Mouse (Mus musculus) hindbrain, embryonic 10.5 days (tissue): ENCODE measurements around the gene Ccnj. TPM values are rescaled to one million over a fixed set of nuclear protein-coding genes. Genes with fewer than 3 reads are reported as not detected.

Experiments
- DNase-seq: peaks from one replicate; pipeline ENCODE4 v3.0.0-alpha.2; 2017; ENCODE audit warnings: low spot score
- H3K27ac ChIP-seq: fragments of 300-500 bp; sonication (generic); 2 replicates; pipeline ENCODE4 v1.5.1; 2016; ENCODE audit warnings: mild to moderate bottlenecking, moderate library complexity
- H3K27me3 ChIP-seq: fragments of 300-500 bp; sonication (generic); 2 replicates; pipeline ENCODE4 v1.6.1; 2016; ENCODE audit warnings: mild to moderate bottlenecking; ENCODE audit not compliant: poor library complexity, insufficient read depth, severe bottlenecking
- H3K36me3 ChIP-seq: fragments of 300-500 bp; sonication (generic); 2 replicates; pipeline ENCODE4 v1.6.1; 2016; ENCODE audit warnings: mild to moderate bottlenecking, moderate library complexity
- H3K4me1 ChIP-seq: fragments of 300-500 bp; sonication (generic); replicated peaks from 2 replicates; pipeline ENCODE4 v1.6.1; 2016; ENCODE audit warnings: mild to moderate bottlenecking
- H3K4me3 ChIP-seq: fragments of 300-500 bp; sonication (generic); 2 replicates; pipeline ENCODE4 v1.5.1; 2016; ENCODE audit warnings: mild to moderate bottlenecking, moderate library complexity
- H3K9me3 ChIP-seq: fragments of 300-500 bp; sonication (generic); 2 replicates; pipeline ENCODE4 v1.6.1; 2016; ENCODE audit warnings: mild to moderate bottlenecking, moderate library complexity
- WGBS: fragments of 180-500 bp; shearing (Covaris S2); methylation state at CpG from one replicate; pipeline ENCODE4 v1.1.7; 2016; 5-methylcytosine and 5-hydroxymethylcytosine counted together
- polyA plus RNA-seq: library from polyadenylated mRNA; unstranded; fragments of >200 nt; fragmentation: Nextera tagmentation; extraction: Ambion mirVana; gene quantifications from 2 replicates; pipeline ENCODE4 v1.2.1, GENCODE M21; 2016

The Ccnj gene
- polyA plus RNA-seq, result 40.2 and 41.2 TPM in 2 replicates

- peak within 1 kb of the TSS; percentile 91 for H3K4me3 ChIP-seq
- peaks cover 17% of the 10 kb centered on the region; the same call in 1 of the 2 replicates for H3K36me3 ChIP-seq
- H3K9me3 ChIP-seq, result no peaks in the 10 kb centered on the region
- under 1% methylated on average over 71 of the region's 71 CpGs for WGBS
- H3K27me3 ChIP-seq, result no peaks in the 10 kb centered on the region
- H3K4me1 ChIP-seq, result peaks cover 38% of the 10 kb centered on the region
- H3K27ac ChIP-seq, result peak within 1 kb of the TSS; percentile 98
- DNase-seq, result peak; percentile 95
Observed at GRCm38 (mm10) chr19:40830703-40831415, at the start of gene Ccnj. Gene Ccnj, plus strand, starts transcription at chr19:40831279.

GRCm38 (mm10) chr19:40788004-40788714 is 42.9 kb upstream of the Ccnj start:
- WGBS, result 76% methylated on average over 15 of the region's 15 CpGs
- Histone ChIP-seq H3K27me3 (no peaks in the 10 kb centered on the region), H3K9me3 (no peaks in the 10 kb centered on the region), H3K36me3 (no peaks in the 10 kb centered on the region), H3K4me1 (no peaks in the 10 kb centered on the region), H3K27ac (no peak overlapping the region), H3K4me3 (no peak overlapping the region)
- DNase-seq, result no peak

GRCm38 (mm10) chr19:40788715-40789084 is 42.4 kb upstream of the Ccnj start:
- no peak overlapping the region for H3K27ac ChIP-seq
- no peaks in the 10 kb centered on the region for H3K36me3 ChIP-seq
- no peak for DNase-seq
- 90% methylated on average over 2 of the region's 2 CpGs for WGBS
- no peaks in the 10 kb centered on the region for H3K9me3 ChIP-seq
- no peak overlapping the region for H3K4me3 ChIP-seq
- H3K4me1 ChIP-seq, result no peaks in the 10 kb centered on the region
- no peaks in the 10 kb centered on the region for H3K27me3 ChIP-seq

GRCm38 (mm10) chr19:40805176-40805737 is 25.8 kb upstream of the Ccnj start:
- 40% methylated on average over 7 of the region's 7 CpGs for WGBS
- 0 out of 2 replicates have a peak, but pooled peaks cover 4% of the 10 kb centered on the region for H3K4me1 ChIP-seq
- no peak overlapping the region for H3K4me3 ChIP-seq
- H3K27ac ChIP-seq, result no peak overlapping the region
- no peaks in the 10 kb centered on the region for H3K9me3 ChIP-seq
- no peak for DNase-seq
- no peaks in the 10 kb centered on the region for H3K27me3 ChIP-seq
- no peaks in the 10 kb centered on the region for H3K36me3 ChIP-seq

- no peak overlapping the region for H3K4me3 ChIP-seq
- 76% methylated on average over 7 of the region's 7 CpGs for WGBS
- 0 out of 2 replicates have a peak, but pooled peaks cover 4% of the 10 kb centered on the region for H3K4me1 ChIP-seq
- no peaks in the 10 kb centered on the region for H3K9me3 ChIP-seq
- H3K36me3 ChIP-seq, result no peaks in the 10 kb centered on the region
- H3K27ac ChIP-seq, result no peak overlapping the region
- no peak for DNase-seq
- H3K27me3 ChIP-seq, result no peaks in the 10 kb centered on the region
Observed at GRCm38 (mm10) chr19:40809858-40810257, 21.2 kb upstream of the Ccnj start.

- no peaks in the 10 kb centered on the region for H3K9me3 ChIP-seq
- no peak overlapping the region for H3K27ac ChIP-seq
- no peak overlapping the region for H3K4me3 ChIP-seq
- no peaks in the 10 kb centered on the region for H3K36me3 ChIP-seq
- WGBS, result 83% methylated on average over 4 of the region's 4 CpGs
- no peaks in the 10 kb centered on the region for H3K4me1 ChIP-seq
- no peak for DNase-seq
- H3K27me3 ChIP-seq, result no peaks in the 10 kb centered on the region
Observed at GRCm38 (mm10) chr19:40811840-40812239, 19.2 kb upstream of the Ccnj start.

GRCm38 (mm10) chr19:40812778-40813177 is 18.3 kb upstream of the Ccnj start:
- Histone ChIP-seq H3K4me1 (no peaks in the 10 kb centered on the region), H3K4me3 (no peak overlapping the region), H3K27me3 (no peaks in the 10 kb centered on the region), H3K27ac (no peak overlapping the region), H3K36me3 (no peaks in the 10 kb centered on the region), H3K9me3 (no peaks in the 10 kb centered on the region)
- DNase-seq, result no peak
- 87% methylated on average over 3 of the region's 3 CpGs for WGBS

GRCm38 (mm10) chr19:40813385-40813784 is 17.7 kb upstream of the Ccnj start:
- no peak for DNase-seq
- H3K27ac ChIP-seq, result no peak overlapping the region
- H3K4me3 ChIP-seq, result no peak overlapping the region
- H3K27me3 ChIP-seq, result no peaks in the 10 kb centered on the region
- 83% methylated on average over 14 of the region's 14 CpGs for WGBS
- H3K9me3 ChIP-seq, result no peaks in the 10 kb centered on the region
- H3K4me1 ChIP-seq, result no peaks in the 10 kb centered on the region
- no peaks in the 10 kb centered on the region for H3K36me3 ChIP-seq

- no peak for DNase-seq
- WGBS, result 88% methylated on average over 7 of the region's 7 CpGs
- Histone ChIP-seq H3K4me3 (no peak overlapping the region), H3K27me3 (no peaks in the 10 kb centered on the region), H3K36me3 (no peaks in the 10 kb centered on the region), H3K9me3 (no peaks in the 10 kb centered on the region), H3K4me1 (no peaks in the 10 kb centered on the region), H3K27ac (no peak overlapping the region)
Observed at GRCm38 (mm10) chr19:40815645-40816183, 15.4 kb upstream of the Ccnj start.

- Histone ChIP-seq H3K9me3 (no peaks in the 10 kb centered on the region), H3K27me3 (no peaks in the 10 kb centered on the region), H3K36me3 (no peaks in the 10 kb centered on the region), H3K4me1 (no peaks in the 10 kb centered on the region), H3K4me3 (no peak overlapping the region), H3K27ac (no peak overlapping the region)
- 90% methylated on average over 6 of the region's 6 CpGs for WGBS
- no peak for DNase-seq
Observed at GRCm38 (mm10) chr19:40817901-40818532, 13.1 kb upstream of the Ccnj start.

- Histone ChIP-seq H3K36me3 (no peaks in the 10 kb centered on the region), H3K9me3 (no peaks in the 10 kb centered on the region), H3K4me3 (no peak overlapping the region), H3K4me1 (no peaks in the 10 kb centered on the region), H3K27ac (no peak overlapping the region), H3K27me3 (no peaks in the 10 kb centered on the region)
- WGBS, result 82% methylated on average over 7 of the region's 7 CpGs
- DNase-seq, result no peak
Observed at GRCm38 (mm10) chr19:40818764-40819163, 12.3 kb upstream of the Ccnj start.

- DNase-seq, result no peak
- H3K36me3 ChIP-seq, result no peaks in the 10 kb centered on the region
- no peaks in the 10 kb centered on the region for H3K9me3 ChIP-seq
- 83% methylated on average over 4 of the region's 4 CpGs for WGBS
- H3K4me3 ChIP-seq, result no peak overlapping the region
- H3K4me1 ChIP-seq, result no peaks in the 10 kb centered on the region
- H3K27me3 ChIP-seq, result no peaks in the 10 kb centered on the region
- H3K27ac ChIP-seq, result no peak overlapping the region
Observed at GRCm38 (mm10) chr19:40821306-40821825, 9.7 kb upstream of the Ccnj start.
